In the genomic region with DNA sequence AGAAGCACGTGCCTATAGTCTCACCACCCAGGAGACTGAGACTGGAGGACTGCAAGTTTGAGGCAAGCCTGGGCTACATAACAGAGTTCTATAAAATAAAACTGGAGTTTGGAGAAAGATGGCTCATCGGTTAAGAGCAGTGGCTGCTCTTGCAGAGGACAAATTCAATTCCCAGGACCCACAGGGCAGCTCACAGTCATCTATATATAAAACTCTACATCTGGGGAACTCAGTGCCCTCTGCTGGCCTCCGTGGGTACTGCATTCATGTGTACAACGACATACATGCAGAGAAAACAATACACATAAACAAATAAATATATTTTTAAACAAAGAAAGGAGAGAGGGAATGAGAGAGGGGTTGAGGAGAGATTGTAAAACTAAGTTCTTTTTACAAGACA, we compare ENCODE assay signal across 9 mouse cellular contexts.
DNase-seq lines count a peak whose midpoint lies in the region; ATAC-seq and TF ChIP-seq lines count a peak whose summit lies in the region.
"Had no signal": no experiment of that assay in that cellular context is flagged by ENCODE, and none has a peak within 500 bp of the region (broad histone marks: within the 10 kb centered on the region; RNA-seq: fewer than 3 reads in every experiment).

No protein-coding gene starts in this region.

- no peak overlapping the region for H3K4me3 ChIP-seq in forebrain, postnatal 0 days (ENCODE audit: low read depth, low read length)
- no peak overlapping the region for H3K4me3 ChIP-seq in forebrain, embryonic 15.5 days
- no peak overlapping the region for H3K4me3 ChIP-seq in midbrain, embryonic 10.5 days
- no peak overlapping the region for H3K4me3 ChIP-seq in midbrain, embryonic 16.5 days (ENCODE audit: low read depth, low read length)
- no peak overlapping the region for H3K4me3 ChIP-seq in bone marrow macrophage, adult 2 months (ENCODE audit: insufficient read depth, low read length)
- H3K4me3 ChIP-seq: neural tube, embryonic 12.5 days had no signal

- H3K36me3 ChIP-seq in forebrain, postnatal 0 days (ENCODE audit: insufficient read depth) = no peaks in the 10 kb centered on the region
- no peaks in the 10 kb centered on the region for H3K36me3 ChIP-seq in forebrain, embryonic 15.5 days
- H3K36me3 ChIP-seq in midbrain, embryonic 10.5 days = no peaks in the 10 kb centered on the region
- H3K36me3 ChIP-seq in midbrain, embryonic 16.5 days (ENCODE audit: control insufficient read depth, insufficient read depth, low read length) = no peaks in the 10 kb centered on the region
- H3K36me3 ChIP-seq: neural tube, embryonic 12.5 days had no signal

- H3K27ac ChIP-seq in forebrain, postnatal 0 days (ENCODE audit: low read depth, low read length) = no peak overlapping the region
- no peak overlapping the region for H3K27ac ChIP-seq in forebrain, embryonic 15.5 days (replicated peaks)
- no peak overlapping the region for H3K27ac ChIP-seq in midbrain, embryonic 10.5 days (replicated peaks)
- no peak overlapping the region for H3K27ac ChIP-seq in midbrain, embryonic 16.5 days (ENCODE audit: low read length)
- no peak overlapping the region for H3K27ac ChIP-seq in bone marrow macrophage, adult 2 months (ENCODE audit: insufficient read depth, low read depth, low read length)
- H3K27ac ChIP-seq: neural tube, embryonic 12.5 days had no signal

- no peak overlapping the region for H3K4me2 ChIP-seq in forebrain, postnatal 0 days (ENCODE audit: low read depth)
- no peak overlapping the region for H3K4me2 ChIP-seq in forebrain, embryonic 15.5 days (replicated peaks)
- no peak overlapping the region for H3K4me2 ChIP-seq in midbrain, embryonic 16.5 days (ENCODE audit: low read length)
- H3K4me2 ChIP-seq: neural tube, embryonic 12.5 days had no signal

- peaks cover 7% of the 10 kb centered on the region; the same call in 1 of the 2 replicates for H3K4me1 ChIP-seq in forebrain, postnatal 0 days (ENCODE audit: insufficient read depth)
- no peaks in the 10 kb centered on the region for H3K4me1 ChIP-seq in forebrain, embryonic 15.5 days
- peaks cover 8% of the 10 kb centered on the region for H3K4me1 ChIP-seq in midbrain, embryonic 10.5 days
- peaks cover 4% of the 10 kb centered on the region; the same call in 1 of the 2 replicates for H3K4me1 ChIP-seq in midbrain, embryonic 16.5 days (ENCODE audit: control insufficient read depth, insufficient read depth, low read length)
- peaks cover 10% of the 10 kb centered on the region for H3K4me1 ChIP-seq in bone marrow macrophage, adult 2 months (ENCODE audit: control insufficient read depth, insufficient read depth, low read length)
- H3K4me1 ChIP-seq: neural tube, embryonic 12.5 days had no signal

- H3K9ac ChIP-seq in forebrain, postnatal 0 days = no peak overlapping the region
- H3K9ac ChIP-seq in forebrain, embryonic 15.5 days (replicated peaks) = no peak overlapping the region
- H3K9ac ChIP-seq in midbrain, embryonic 16.5 days (ENCODE audit: low read depth, low read length) = no peak overlapping the region
- H3K9ac ChIP-seq: neural tube, embryonic 12.5 days had no signal

- intact Hi-C loops in heart, postnatal 36 days (cut with DNase I) = no loop called here

- H3K9me3 ChIP-seq in forebrain, postnatal 0 days (ENCODE audit: low read length) = no peaks in the 10 kb centered on the region
- H3K9me3 ChIP-seq in forebrain, embryonic 15.5 days = no peaks in the 10 kb centered on the region
- no peaks in the 10 kb centered on the region for H3K9me3 ChIP-seq in midbrain, embryonic 10.5 days (replicated peaks)
- no peaks in the 10 kb centered on the region for H3K9me3 ChIP-seq in midbrain, embryonic 16.5 days (replicated peaks; ENCODE audit: control insufficient read depth, low read length, poor library complexity, severe bottlenecking)
- H3K9me3 ChIP-seq: neural tube, embryonic 12.5 days had no signal

- WGBS in forebrain, postnatal 0 days = 47% methylated on average over 4 of the region's 4 CpGs
- 52% methylated on average over 4 of the region's 4 CpGs for WGBS in forebrain, embryonic 15.5 days
- WGBS in midbrain, embryonic 10.5 days = 51% methylated on average over 4 of the region's 4 CpGs
- 47% methylated on average over 4 of the region's 4 CpGs for WGBS in midbrain, embryonic 16.5 days

- ATAC-seq in forebrain, postnatal 0 days = no peak
- no peak for ATAC-seq in forebrain, embryonic 15.5 days (replicated peaks)
- ATAC-seq in midbrain, embryonic 16.5 days = no peak

- H3K27me3 ChIP-seq in forebrain, postnatal 0 days (ENCODE audit: insufficient read depth, low read length) = no peaks in the 10 kb centered on the region
- no peaks in the 10 kb centered on the region for H3K27me3 ChIP-seq in forebrain, embryonic 15.5 days
- H3K27me3 ChIP-seq in midbrain, embryonic 10.5 days (ENCODE audit: low read depth, poor library complexity, severe bottlenecking) = no peaks in the 10 kb centered on the region
- H3K27me3 ChIP-seq in midbrain, embryonic 16.5 days (ENCODE audit: control insufficient read depth, insufficient read depth, low read depth, low read length) = no peaks in the 10 kb centered on the region
- H3K27me3 ChIP-seq: neural tube, embryonic 12.5 days had no signal

- peak; percentile 59 for TF ChIP-seq CTCF in forebrain, postnatal 0 days (IDR thresholded peaks at IDR 0.05; ENCODE audit: low read depth)
- peak; percentile 61 for TF ChIP-seq CTCF in bone marrow macrophage, adult 2 months (IDR thresholded peaks at IDR 0.05; ENCODE audit: low read depth, low read length)

- DNase-seq in forebrain, postnatal 0 days = peak; percentile 16
- DNase-seq in midbrain, embryonic 10.5 days (ENCODE audit: low spot score) = peak; percentile 39
- DNase-seq in heart, postnatal 36 days = peak; percentile 34 to 68
- peak; percentile 23 to 52 for DNase-seq in natural killer cell, adult 2 months (ENCODE audit: low spot score in 2 of 2)
- DNase-seq in layer of hippocampus, adult 9-10 months (ENCODE audit: low spot score) = no peak

- no peak for TF ChIP-seq POLR2A in bone marrow macrophage, adult 2 months (IDR thresholded peaks at IDR 0.05; ENCODE audit: borderline replicate concordance, low read depth, low read length)
